In the genomic region with DNA sequence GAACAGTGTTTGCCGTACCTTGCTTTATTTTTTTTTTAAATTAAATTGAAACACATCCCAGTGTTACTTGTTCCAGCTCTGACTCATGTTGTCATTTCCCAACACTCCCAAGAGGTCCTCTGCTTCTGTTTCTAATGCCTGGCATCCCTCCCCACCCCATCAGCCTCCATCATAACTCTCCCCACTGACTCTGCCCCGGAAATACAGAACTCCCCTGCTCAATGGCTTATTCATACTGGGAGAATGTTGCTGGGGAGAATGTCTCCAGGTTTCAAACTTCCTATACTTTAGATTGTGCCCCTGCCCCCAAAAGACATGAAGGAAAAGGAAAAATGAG, we compare ENCODE assay signal across 18 mouse cellular contexts. TPM values are rescaled to one million over a fixed set of nuclear protein-coding genes. Genes with fewer than 3 reads are reported as not detected.
DNase-seq lines count a peak whose midpoint lies in the region; ATAC-seq and TF ChIP-seq lines count a peak whose summit lies in the region.
"Had no signal": no experiment of that assay in that cellular context is flagged by ENCODE, and none has a peak within 500 bp of the region (broad histone marks: within the 10 kb centered on the region; RNA-seq: fewer than 3 reads in every experiment).

No protein-coding gene starts in this region.

- 72% methylated on average over 2 of the region's 2 CpGs for WGBS in forebrain, embryonic 12.5 days
- 91% methylated on average over 2 of the region's 2 CpGs for whole genome bisulfite sequencing in forebrain, embryonic 10.5 days
- 88% methylated on average over 2 of the region's 2 CpGs for WGBS in midbrain, embryonic 12.5 days
- 76% methylated on average over 2 of the region's 2 CpGs for WGBS in midbrain, embryonic 10.5 days
- whole genome bisulfite sequencing in forebrain, postnatal 0 days = 53% methylated on average over 2 of the region's 2 CpGs
- WGBS in midbrain, postnatal 0 days = 43% methylated on average over 2 of the region's 2 CpGs
- 66% methylated on average over 2 of the region's 2 CpGs for WGBS in cerebellum, adult 2 months

- no peaks in the 10 kb centered on the region for H3K27me3 ChIP-seq in forebrain, embryonic 12.5 days
- H3K27me3 ChIP-seq in forebrain, embryonic 10.5 days (ENCODE audit: poor library complexity, severe bottlenecking) = no peaks in the 10 kb centered on the region
- H3K27me3 ChIP-seq in midbrain, embryonic 12.5 days = no peaks in the 10 kb centered on the region
- H3K27me3 ChIP-seq in midbrain, embryonic 10.5 days (ENCODE audit: low read depth, poor library complexity, severe bottlenecking) = no peaks in the 10 kb centered on the region
- no peaks in the 10 kb centered on the region for H3K27me3 ChIP-seq in forebrain, postnatal 0 days (ENCODE audit: insufficient read depth, low read length)
- H3K27me3 ChIP-seq in midbrain, postnatal 0 days (ENCODE audit: insufficient read depth, low read length) = no peaks in the 10 kb centered on the region
- no peaks in the 10 kb centered on the region for H3K27me3 ChIP-seq in cerebellum, adult 2 months (ENCODE audit: control insufficient read depth, insufficient read depth, low read length)
- H3K27me3 ChIP-seq: limb, embryonic 15.5 days had no signal

- H3K36me3 ChIP-seq in forebrain, embryonic 12.5 days (replicated peaks) = no peaks in the 10 kb centered on the region
- no peaks in the 10 kb centered on the region for H3K36me3 ChIP-seq in forebrain, embryonic 10.5 days (replicated peaks)
- H3K36me3 ChIP-seq in midbrain, embryonic 12.5 days = no peaks in the 10 kb centered on the region
- no peaks in the 10 kb centered on the region for H3K36me3 ChIP-seq in midbrain, embryonic 10.5 days
- no peaks in the 10 kb centered on the region for H3K36me3 ChIP-seq in forebrain, postnatal 0 days (ENCODE audit: insufficient read depth)
- H3K36me3 ChIP-seq in midbrain, postnatal 0 days (ENCODE audit: insufficient read depth, low read length) = no peaks in the 10 kb centered on the region
- H3K36me3 ChIP-seq: limb, embryonic 15.5 days had no signal

- ATAC-seq in forebrain, embryonic 12.5 days (ENCODE audit: low FRiP score) = no peak
- ATAC-seq in midbrain, embryonic 12.5 days (ENCODE audit: low FRiP score, low read depth) = no peak
- no peak for ATAC-seq in forebrain, postnatal 0 days
- no peak for ATAC-seq in midbrain, postnatal 0 days (ENCODE audit: low FRiP score)

- H3K27ac ChIP-seq in forebrain, embryonic 12.5 days = peak overlapping the region; percentile 9; the same call in 1 of the 2 replicates
- H3K27ac ChIP-seq in forebrain, embryonic 10.5 days = no peak overlapping the region
- H3K27ac ChIP-seq in midbrain, embryonic 12.5 days (replicated peaks) = 0 out of 2 replicates have a peak overlapping the region, but pooled peaks have one; percentile 12
- no peak overlapping the region for H3K27ac ChIP-seq in midbrain, embryonic 10.5 days (replicated peaks)
- 0 out of 2 replicates have a peak overlapping the region, but pooled peaks have one; percentile 41 for H3K27ac ChIP-seq in forebrain, postnatal 0 days (ENCODE audit: low read depth, low read length)
- peak overlapping the region; percentile 62 for H3K27ac ChIP-seq in midbrain, postnatal 0 days (ENCODE audit: low read depth, low read length)
- H3K27ac ChIP-seq in cerebellum, adult 2 months (ENCODE audit: insufficient read depth, low read length) = no peak overlapping the region
- H3K27ac ChIP-seq: limb, embryonic 15.5 days had no signal

- H3K4me1 ChIP-seq in forebrain, embryonic 12.5 days = no peaks in the 10 kb centered on the region
- 0 out of 2 replicates have a peak, but pooled peaks cover 6% of the 10 kb centered on the region for H3K4me1 ChIP-seq in forebrain, embryonic 10.5 days
- no peaks in the 10 kb centered on the region for H3K4me1 ChIP-seq in midbrain, embryonic 12.5 days
- H3K4me1 ChIP-seq in midbrain, embryonic 10.5 days = no peaks in the 10 kb centered on the region
- H3K4me1 ChIP-seq in forebrain, postnatal 0 days (ENCODE audit: insufficient read depth) = no peaks in the 10 kb centered on the region
- H3K4me1 ChIP-seq in midbrain, postnatal 0 days (ENCODE audit: insufficient read depth, low read length) = no peaks in the 10 kb centered on the region; the same call in 1 of the 2 replicates
- no peaks in the 10 kb centered on the region for H3K4me1 ChIP-seq in cerebellum, adult 2 months (ENCODE audit: control insufficient read depth, insufficient read depth, low read length)
- H3K4me1 ChIP-seq: limb, embryonic 15.5 days had no signal

- no peak overlapping the region for H3K4me3 ChIP-seq in forebrain, embryonic 12.5 days (replicated peaks)
- no peak overlapping the region for H3K4me3 ChIP-seq in forebrain, embryonic 10.5 days
- no peak overlapping the region for H3K4me3 ChIP-seq in midbrain, embryonic 12.5 days
- H3K4me3 ChIP-seq in midbrain, embryonic 10.5 days = no peak overlapping the region
- no peak overlapping the region for H3K4me3 ChIP-seq in forebrain, postnatal 0 days (ENCODE audit: low read depth, low read length)
- no peak overlapping the region for H3K4me3 ChIP-seq in midbrain, postnatal 0 days (ENCODE audit: low read depth, low read length)
- no peak overlapping the region for H3K4me3 ChIP-seq in cerebellum, adult 2 months (replicated peaks; ENCODE audit: insufficient read depth, low read depth, low read length)
- H3K4me3 ChIP-seq: erythroblast, embryonic 14.5 days; limb, embryonic 15.5 days; myocyte had no signal

- TF ChIP-seq CTCF in forebrain, postnatal 0 days (IDR thresholded peaks at IDR 0.05; ENCODE audit: low read depth) = no peak
- TF ChIP-seq CTCF in midbrain, postnatal 0 days (IDR thresholded peaks at IDR 0.05) = no peak
- TF ChIP-seq CTCF in cerebellum, adult 2 months (IDR thresholded peaks at IDR 0.05; ENCODE audit: borderline replicate concordance, insufficient read depth, low read depth, low read length) = no peak

- H3K9me3 ChIP-seq in forebrain, embryonic 12.5 days = no peaks in the 10 kb centered on the region
- no peaks in the 10 kb centered on the region for H3K9me3 ChIP-seq in forebrain, embryonic 10.5 days
- no peaks in the 10 kb centered on the region for H3K9me3 ChIP-seq in midbrain, embryonic 12.5 days
- no peaks in the 10 kb centered on the region for H3K9me3 ChIP-seq in midbrain, embryonic 10.5 days (replicated peaks)
- no peaks in the 10 kb centered on the region for H3K9me3 ChIP-seq in forebrain, postnatal 0 days (ENCODE audit: low read length)
- no peaks in the 10 kb centered on the region for H3K9me3 ChIP-seq in midbrain, postnatal 0 days (ENCODE audit: low read length)
- H3K9me3 ChIP-seq: limb, embryonic 15.5 days had no signal

- no peak overlapping the region for H3K4me2 ChIP-seq in forebrain, embryonic 12.5 days
- no peak overlapping the region for H3K4me2 ChIP-seq in midbrain, embryonic 12.5 days (replicated peaks)
- no peak overlapping the region for H3K4me2 ChIP-seq in forebrain, postnatal 0 days (ENCODE audit: low read depth)
- no peak overlapping the region for H3K4me2 ChIP-seq in midbrain, postnatal 0 days (ENCODE audit: low read depth, low read length, poor library complexity, severe bottlenecking)
- H3K4me2 ChIP-seq: limb, embryonic 15.5 days had no signal

- no peak overlapping the region for H3K9ac ChIP-seq in forebrain, embryonic 12.5 days
- H3K9ac ChIP-seq in midbrain, embryonic 12.5 days (replicated peaks) = no peak overlapping the region
- H3K9ac ChIP-seq in forebrain, postnatal 0 days = no peak overlapping the region
- no peak overlapping the region for H3K9ac ChIP-seq in midbrain, postnatal 0 days (replicated peaks; ENCODE audit: low read length, poor library complexity, severe bottlenecking)
- H3K9ac ChIP-seq: limb, embryonic 15.5 days had no signal

- DNase-seq in forebrain, embryonic 10.5 days (ENCODE audit: extremely low spot score, low spot score) = no peak
- DNase-seq in midbrain, embryonic 10.5 days (ENCODE audit: low spot score) = no peak
- DNase-seq in forebrain, postnatal 0 days = no peak
- no peak for DNase-seq in midbrain, postnatal 0 days (ENCODE audit: low spot score)
- no peak for DNase-seq in cerebellum, adult 2 months
- DNase-seq in frontal cortex, postnatal 25 days (ENCODE audit: low spot score in 2 of 2) = no peak
- DNase-seq: adrenal gland, postnatal 36 days; embryo, embryonic 11 days; heart, adult 18-20 months; kidney, adult 18-20 months; kidney, postnatal 25 days; lung, postnatal 10 days; spleen, adult 18-20 months had no signal

- TF ChIP-seq POLR2A in cerebellum, adult 2 months (IDR thresholded peaks at IDR 0.05; ENCODE audit: borderline replicate concordance, insufficient read depth, low read length) = no peak

RNA-seq across cellular contexts. Expression of a gene that starts 17.1 kb away (rescaled TPM):
- polyA plus RNA-seq in forebrain, embryonic 12.5 days (2016; fragmentation: Nextera tagmentation; extraction: Ambion mirVana) = 13.9 and 14.5 TPM in 2 replicates
- 1.7 and 2.8 TPM in 2 replicates for polyA plus RNA-seq in forebrain, embryonic 10.5 days (2016; fragmentation: Nextera tagmentation; extraction: Ambion mirVana)
- polyA plus RNA-seq in midbrain, embryonic 12.5 days (2016; fragmentation: Nextera tagmentation; extraction: Ambion mirVana) = 17.4 and 17.9 TPM in 2 replicates
- polyA plus RNA-seq in midbrain, embryonic 10.5 days (2016; fragmentation: Nextera tagmentation; extraction: Ambion mirVana) = 5.9 and 13.8 TPM in 2 replicates
- total RNA-seq in forebrain, postnatal 0 days (2014; rRNA removed) = 113 and 130 TPM in 2 replicates
- 74.8 and 95.5 TPM in 2 replicates for polyA plus RNA-seq in forebrain, postnatal 0 days (2015; fragmentation: Nextera tagmentation; extraction: Ambion mirVana)
- 59.5 and 75.0 TPM in 2 replicates for total RNA-seq in midbrain, postnatal 0 days (2014; rRNA removed)
- polyA plus RNA-seq in midbrain, postnatal 0 days (2015; fragmentation: Nextera tagmentation; extraction: Ambion mirVana) = 69.7 and 73.1 TPM in 2 replicates
- 42.0 and 48.3 TPM in 2 replicates for polyA plus RNA-seq in cerebellum, adult 2 months (2012; rRNA removed)
- polyA plus RNA-seq: erythroblast, embryonic 14.5 days had no signal

Comparison
In these comparisons a context has a peak if more than half of its experiments do, and no peak if none do; other contexts are left out.
1. H3K27ac ChIP-seq: peak in forebrain, embryonic 12.5 days (single experiment), midbrain, embryonic 12.5 days (single experiment), forebrain, postnatal 0 days (single experiment) and midbrain, postnatal 0 days (single experiment); none in forebrain, embryonic 10.5 days (single experiment), midbrain, embryonic 10.5 days (single experiment) and cerebellum, adult 2 months (single experiment).